Mouse (Mus musculus) central nervous system, embryonic 18 days (tissue): ENCODE results near the gene Gm21905. TPM values are rescaled to one million over a fixed set of nuclear protein-coding genes. Genes with fewer than 3 reads are reported as not detected.

Experiments
- polyA plus RNA-seq: library from polyadenylated mRNA; depleted of rRNA; stranded (reverse); fragments of >200 nt; gene quantifications from 2 replicates; pipeline ENCODE4 v1.2.3, GENCODE M21; 2012; rRNA removed

The Gm21905 gene
- polyA plus RNA-seq = not detected in 2 replicates

DNA sequence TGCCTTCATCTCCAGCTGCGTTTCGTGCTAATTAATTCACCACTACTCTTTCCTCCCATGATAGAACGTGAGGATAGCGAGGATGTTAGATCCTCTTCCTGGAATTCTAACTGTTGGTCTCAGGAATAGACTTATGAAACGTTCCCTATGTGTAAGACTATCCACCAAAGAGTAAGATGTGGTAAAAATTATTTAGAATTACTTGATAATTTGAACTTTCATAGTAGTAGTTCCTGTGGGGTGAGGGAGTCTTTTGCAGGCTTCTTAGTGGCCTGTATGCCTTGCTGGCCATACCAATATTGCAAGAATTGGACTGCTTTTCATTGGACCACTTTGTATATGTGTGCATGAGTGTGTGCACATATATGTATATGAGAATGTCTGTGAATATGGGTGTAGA is at the start of gene Gm21905:
TSS of gene Gm21905 (minus strand) at position 101 of the 400 bp plus-strand sequence.

DNA sequence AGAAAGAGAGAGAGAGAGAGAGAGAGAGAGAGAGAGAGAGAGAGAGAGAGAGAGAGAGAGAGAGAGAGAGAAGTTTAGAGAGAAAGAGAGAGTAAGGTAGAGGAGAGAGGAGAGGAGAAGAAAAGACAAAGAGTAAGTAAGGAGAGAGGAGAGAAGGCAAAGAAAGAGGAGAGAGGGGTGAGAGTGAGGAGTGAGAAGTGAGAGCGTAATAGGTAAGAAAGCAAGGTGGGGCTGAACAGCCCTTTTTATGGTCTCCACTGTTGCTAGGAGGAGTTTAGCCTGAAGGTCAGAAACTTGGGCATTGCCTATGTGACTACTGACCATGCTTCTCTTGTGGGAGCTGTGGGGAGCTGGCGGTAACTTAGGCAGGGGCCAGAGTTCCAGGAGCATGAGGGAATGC is 4.9 kb downstream of the Gm21905 start, which contains the start of gene Gm5108:
TSS of gene Gm5108 (plus strand) at position 301 of the 400 bp plus-strand sequence.

Other genes with a start within 250 kb of the Gm21905 start
- gene Atp8a1, start 99.0 kb downstream of the Gm21905 start, polyA plus RNA-seq = 49.2 and 50.4 TPM in 2 replicates
- not detected in 2 replicates for gene Gm5108, start 4.8 kb downstream of the Gm21905 start, polyA plus RNA-seq
- 0.08 TPM in 1 of 2 replicates, not detected in the other for gene Grxcr1, start 85.4 kb upstream of the Gm21905 start, polyA plus RNA-seq